Mouse (Mus musculus): ENCODE measurements at regions not wholly inside any gene's neighbourhood (a gene's known extent, or its start where the extent isn't known, plus 50 kb on each side); places are given as distances from the start of the nearest gene placed in this dataset.

GRCm38 (mm10) chr12:107539683-107540082 lies 51.3 kb downstream of the 3110018I06Rik start:
- intact Hi-C loops (cut with DNase I): no loop called here
- no peak for DNase-seq (ENCODE audit: low spot score in 2 of 2)

DNA sequence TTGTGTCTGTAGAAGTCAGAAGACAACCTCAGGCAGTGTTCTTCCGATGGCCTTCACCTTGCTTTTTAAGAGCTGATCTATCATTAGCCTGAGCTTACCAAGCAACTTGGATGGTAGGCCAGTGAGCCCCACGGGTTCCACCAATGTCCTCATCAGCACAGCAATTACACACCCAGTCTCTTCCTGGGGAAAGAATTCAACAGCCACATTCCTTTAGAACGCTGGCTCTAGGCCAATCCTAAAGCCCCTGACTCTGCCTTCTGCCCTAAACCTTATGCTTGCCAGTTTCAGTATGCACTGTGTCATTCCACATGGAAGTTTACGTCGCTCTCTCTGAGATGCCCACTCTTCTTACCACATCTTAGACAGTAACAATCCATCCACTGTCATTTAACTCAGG lies 52.8 kb downstream of the 3110018I06Rik start:
- DNase-seq (ENCODE audit: low spot score in 2 of 2): no peak
- intact Hi-C loops (cut with DNase I): no loop called here

DNA sequence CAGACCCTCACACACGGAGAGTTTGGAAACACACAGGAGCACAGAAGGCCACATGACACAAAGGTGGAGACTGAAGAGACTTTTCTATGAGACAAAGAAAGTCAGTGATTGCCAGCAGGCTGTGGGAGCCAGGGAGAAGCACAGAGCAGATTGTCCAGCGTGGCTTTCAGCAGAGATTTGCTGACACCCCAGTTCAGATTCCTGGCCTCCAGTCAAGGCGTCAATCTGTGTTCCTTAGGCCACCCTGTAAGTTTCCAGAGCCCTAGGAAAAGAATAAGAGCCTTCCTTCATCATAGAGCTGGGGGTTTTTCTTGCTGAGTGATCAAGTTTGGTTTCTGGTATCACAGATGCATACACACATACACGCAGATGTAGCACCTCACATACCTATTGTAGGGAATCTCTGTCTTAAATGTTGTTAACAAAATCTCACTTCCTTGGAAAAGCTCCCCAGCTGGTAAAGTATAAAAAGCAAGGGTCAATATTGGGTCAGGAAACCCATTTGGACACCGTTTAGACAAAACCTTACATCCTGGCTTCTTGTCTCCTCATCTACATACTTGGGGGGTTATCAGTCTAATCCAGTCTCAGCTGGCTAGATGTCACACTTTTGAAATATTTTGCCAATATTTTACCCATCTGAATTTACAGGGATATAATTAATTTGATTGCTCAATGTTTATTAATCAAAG lies 58.9 kb downstream of the 3110018I06Rik start:
- DNase-seq (ENCODE audit: low spot score in 2 of 2): no peak
- intact Hi-C loops (cut with DNase I): no loop called here

DNA sequence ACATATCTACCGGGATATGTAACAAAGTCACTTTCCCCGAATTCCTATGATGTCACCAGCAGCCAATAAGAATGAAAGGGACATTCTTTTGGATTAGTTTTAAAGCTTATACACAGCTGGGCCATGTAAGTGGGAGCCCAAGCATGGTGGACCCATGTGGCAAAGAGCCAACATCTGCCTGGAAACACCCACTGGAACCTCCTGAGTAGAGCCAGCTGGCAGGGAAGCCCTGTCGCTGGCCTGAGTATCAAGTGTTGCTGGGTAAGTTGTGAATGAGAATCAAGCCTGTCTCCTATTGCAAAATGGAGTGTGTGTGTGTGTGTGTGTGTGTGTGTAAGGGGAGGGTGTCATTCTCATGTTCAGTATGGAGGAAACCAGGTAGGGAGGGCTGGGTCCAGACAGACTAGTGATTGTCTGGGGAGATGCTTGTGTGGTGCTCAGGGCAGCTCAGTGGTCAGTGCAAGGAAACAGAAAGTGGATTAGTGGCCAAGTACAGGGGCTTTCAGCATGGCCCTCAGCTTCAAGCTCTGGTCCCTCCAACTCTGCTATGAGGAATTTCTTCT lies 59.5 kb downstream of the 3110018I06Rik start:
- DNase-seq (ENCODE audit: low spot score in 2 of 2): peak in 1 of 2 experiments; percentile 14
- intact Hi-C loops (cut with DNase I): no loop called here

DNA sequence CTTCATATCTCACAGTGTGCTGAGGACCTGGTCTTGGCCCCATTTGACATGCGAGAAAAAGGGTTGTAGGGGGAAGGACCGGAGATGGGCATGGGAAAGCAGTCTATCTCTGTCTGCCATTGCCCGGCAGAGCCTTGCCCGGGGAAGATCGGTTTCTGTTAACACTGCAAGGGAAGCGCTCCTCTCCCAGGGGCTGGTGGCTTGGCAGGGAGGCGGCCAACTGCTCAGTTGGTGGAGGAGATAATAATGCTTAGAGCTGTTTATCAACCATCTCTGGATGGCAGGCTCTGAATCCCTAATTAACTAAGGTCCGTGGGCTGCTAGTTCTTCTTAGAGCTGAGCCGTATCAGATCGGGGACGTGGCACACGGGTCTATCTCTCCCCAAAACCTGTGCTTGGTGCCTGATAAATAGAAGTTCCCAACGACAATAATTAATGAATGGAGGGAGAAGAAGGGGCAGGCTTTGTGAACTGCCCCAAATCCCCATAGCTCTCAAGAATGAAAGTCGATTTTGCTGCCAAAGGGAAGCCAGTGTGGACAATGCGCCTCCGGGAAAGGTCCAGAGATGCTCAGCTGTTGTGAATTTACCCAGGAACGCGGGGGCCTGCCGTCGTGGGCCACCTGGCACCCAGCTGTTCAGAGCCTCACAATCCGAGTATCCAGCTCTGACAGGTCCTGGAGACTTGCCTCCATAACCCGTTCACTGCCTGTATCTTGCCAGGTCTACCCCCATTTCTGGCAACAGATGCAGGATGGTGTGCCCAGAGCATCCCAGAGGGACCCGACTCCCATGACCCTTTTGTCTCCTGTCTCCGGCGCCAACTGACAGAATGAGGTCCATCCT lies 61.2 kb downstream of the 3110018I06Rik start:
- intact Hi-C loops (cut with DNase I): no loop called here
- DNase-seq (ENCODE audit: low spot score in 2 of 2): no peak

- DNase-seq (ENCODE audit: low spot score in 2 of 2): no peak
- intact Hi-C loops (cut with DNase I): no loop called here
These were observed 70.8 kb downstream of the 3110018I06Rik start for GRCm38 (mm10) chr12:107559191-107559590.

DNA sequence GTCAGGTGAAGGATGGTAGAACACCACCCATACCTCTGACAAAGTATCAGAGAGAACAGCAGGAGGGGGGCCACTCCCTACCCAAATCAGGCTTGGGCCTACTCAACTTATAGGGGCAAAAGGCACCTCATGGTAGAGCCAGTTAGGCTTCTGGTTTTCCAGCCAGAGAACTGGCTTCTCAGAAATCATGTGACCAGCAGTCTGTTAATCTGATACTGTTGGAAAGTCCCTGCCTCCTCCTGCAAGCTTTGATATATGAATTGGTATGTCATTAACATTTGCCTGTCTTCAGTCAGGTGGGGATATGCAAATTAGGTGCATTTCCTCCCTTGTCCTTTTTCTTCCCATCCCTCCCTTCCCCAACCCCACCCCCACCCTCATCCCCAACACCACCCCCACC lies 71.7 kb downstream of the 3110018I06Rik start:
- no peak for DNase-seq (ENCODE audit: low spot score in 2 of 2)

DNA sequence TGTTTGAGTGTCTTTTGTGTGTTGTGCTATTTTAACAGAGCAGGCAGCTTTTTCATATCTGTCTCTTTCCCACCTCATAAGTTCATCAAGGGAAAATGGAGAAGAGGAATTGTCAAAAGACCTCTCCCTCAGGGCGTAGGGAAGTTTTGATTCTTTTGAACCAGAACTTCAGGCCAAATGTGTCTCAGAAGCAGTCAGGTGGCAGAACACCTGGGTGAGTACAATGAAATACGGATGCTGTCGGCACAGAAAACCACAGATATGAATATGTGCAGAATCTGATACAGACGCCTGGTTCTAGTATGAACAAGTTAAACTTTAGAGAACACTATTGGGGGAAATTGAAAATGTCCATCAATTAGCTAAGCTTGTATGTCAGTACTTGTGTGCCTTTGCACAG lies 84.2 kb downstream of the 3110018I06Rik start:
- intact Hi-C loops (cut with DNase I): no loop called here
- DNase-seq (ENCODE audit: low spot score in 2 of 2): no peak

More for the DNA sequence above, 71.7 kb downstream of the 3110018I06Rik start:
- intact Hi-C loops (cut with DNase I): no loop called here

DNA sequence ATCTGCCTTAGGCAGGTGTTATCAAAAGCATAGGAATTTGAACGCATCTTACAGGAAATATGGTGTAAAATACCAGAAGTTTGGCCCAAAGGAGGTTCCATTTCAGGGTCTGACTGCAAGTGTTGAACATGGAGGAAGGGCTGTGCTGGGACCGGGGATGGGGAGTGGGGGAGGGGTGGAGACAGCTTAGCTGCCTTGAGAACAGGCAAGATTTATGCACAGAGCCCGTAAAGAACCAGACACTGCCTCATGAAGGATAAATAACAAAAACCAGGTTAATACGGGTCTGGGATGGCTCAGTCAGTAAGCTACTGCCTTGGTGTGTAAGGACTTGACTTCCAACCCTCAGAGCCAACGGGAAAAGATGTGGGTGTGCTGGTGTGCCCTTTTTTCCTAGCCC lies 91.1 kb downstream of the 3110018I06Rik start:
- no peak for DNase-seq (ENCODE audit: low spot score in 2 of 2)
- intact Hi-C loops (cut with DNase I): no loop called here

GRCm38 (mm10) chr12:107583151-107583720 lies 94.8 kb downstream of the 3110018I06Rik start:
- DNase-seq (ENCODE audit: low spot score in 2 of 2): no peak
- intact Hi-C loops (cut with DNase I): no loop called here

- intact Hi-C loops (cut with DNase I): no loop called here
- no peak for DNase-seq (ENCODE audit: low spot score in 2 of 2)
These were observed 97.3 kb downstream of the 3110018I06Rik start for GRCm38 (mm10) chr12:107585696-107586225.

GRCm38 (mm10) chr12:107596236-107596635 lies 107.8 kb downstream of the 3110018I06Rik start:
- no peak for DNase-seq (ENCODE audit: low spot score in 2 of 2)
- intact Hi-C loops (cut with DNase I): no loop called here

- intact Hi-C loops (cut with DNase I): no loop called here
These were observed 112.1 kb downstream of the 3110018I06Rik start for GRCm38 (mm10) chr12:107600576-107600975.

GRCm38 (mm10) chr12:107608966-107609365 lies 120.5 kb downstream of the 3110018I06Rik start:
- DNase-seq (ENCODE audit: low spot score in 2 of 2): no peak
- intact Hi-C loops (cut with DNase I): no loop called here

More at GRCm38 (mm10) chr12:107600576-107600975, 112.1 kb downstream of the 3110018I06Rik start:
- DNase-seq (ENCODE audit: low spot score in 2 of 2): no peak

GRCm38 (mm10) chr12:107609986-107610385 lies 121.6 kb downstream of the 3110018I06Rik start:
- intact Hi-C loops (cut with DNase I): no loop called here
- no peak for DNase-seq (ENCODE audit: low spot score in 2 of 2)

GRCm38 (mm10) chr12:107617212-107617994 lies 129.0 kb downstream of the 3110018I06Rik start:
- intact Hi-C loops (cut with DNase I): no loop called here
- DNase-seq (ENCODE audit: low spot score in 2 of 2): no peak

GRCm38 (mm10) chr12:107624446-107624845 lies 136.0 kb downstream of the 3110018I06Rik start:
- intact Hi-C loops (cut with DNase I): no loop called here
- DNase-seq (ENCODE audit: low spot score in 2 of 2): no peak

DNA sequence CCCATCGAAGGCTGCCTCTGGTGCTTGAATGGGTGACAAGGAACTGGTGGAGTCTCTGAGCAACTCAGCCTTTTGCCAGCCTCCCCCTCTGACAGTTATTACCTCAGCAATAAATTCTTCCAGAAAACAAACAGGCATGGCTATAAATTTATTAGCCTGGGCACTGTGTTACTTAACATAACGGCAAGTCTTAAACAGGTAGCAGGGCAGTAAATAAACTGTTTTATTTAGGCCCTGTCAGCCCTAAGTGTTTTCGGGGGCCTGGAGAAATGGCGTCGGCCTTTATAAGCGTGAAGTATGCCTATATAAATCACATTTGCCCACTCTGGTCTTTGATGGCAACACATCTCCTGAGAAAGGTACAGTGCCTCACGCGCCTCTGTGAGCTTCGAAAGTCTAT lies 159.6 kb downstream of the 3110018I06Rik start:
- intact Hi-C loops (cut with DNase I): no loop called here
- DNase-seq (ENCODE audit: low spot score in 2 of 2): no peak

DNA sequence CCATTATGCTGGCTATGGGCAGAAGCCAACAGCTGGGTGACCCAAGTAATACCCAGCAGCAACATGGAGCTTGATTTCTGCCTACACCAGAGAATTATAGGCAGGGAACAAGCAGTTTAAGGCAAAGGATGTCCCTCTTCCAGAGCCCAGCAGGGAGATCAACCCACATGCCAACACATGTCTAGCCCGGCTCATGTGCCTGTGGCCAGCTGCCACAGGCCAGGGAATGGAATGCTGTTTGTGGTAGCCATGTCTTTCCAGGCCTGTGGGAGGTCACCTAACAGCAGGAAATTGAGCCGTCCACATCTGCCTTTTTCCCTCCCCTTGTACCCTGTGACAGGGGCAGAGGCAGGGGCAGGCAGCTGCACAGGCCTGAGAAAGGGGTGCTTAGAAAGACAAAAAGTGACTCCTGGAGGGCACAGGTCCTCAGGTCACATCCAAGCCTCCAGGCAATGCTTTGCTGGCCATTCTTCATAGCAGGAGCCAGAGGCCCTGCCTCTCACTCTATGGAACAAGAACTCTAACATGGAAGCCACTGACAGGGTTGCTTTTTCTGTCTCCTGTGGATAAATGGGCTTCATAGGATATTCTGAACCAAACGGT lies 163.8 kb downstream of the 3110018I06Rik start:
- no peak for DNase-seq (ENCODE audit: low spot score in 2 of 2)

More for the DNA sequence above, 163.8 kb downstream of the 3110018I06Rik start:
- intact Hi-C loops (cut with DNase I): no loop called here

All from left cerebral cortex, postnatal 14 days (tissue).